Comparison of ENCODE assay signal across 18 mouse cellular contexts in genomic region chr2:180317591-180317990, GRCm38 (mm10). TPM values are rescaled to one million over a fixed set of nuclear protein-coding genes. Genes with fewer than 3 reads are reported as not detected.
"Had no signal": no experiment of that assay in that cellular context is flagged by ENCODE, and none has a peak within 500 bp of the region (broad histone marks: within the 10 kb centered on the region; RNA-seq: fewer than 3 reads in every experiment).

No protein-coding gene starts in this region.

- H3K9ac ChIP-seq: liver, embryonic 15.5 days; midbrain, embryonic 15.5 days; neural tube, embryonic 12.5 days had no signal

- H3K27ac ChIP-seq: left cerebral cortex, adult 2 months; limb, embryonic 10.5 days; liver, embryonic 15.5 days; macrophage; midbrain, embryonic 15.5 days; neural tube, embryonic 12.5 days; stomach, postnatal 0 days had no signal

- ATAC-seq: intestine, postnatal 0 days; midbrain, embryonic 15.5 days had no signal

- H3K36me3 ChIP-seq: limb, embryonic 10.5 days; liver, embryonic 15.5 days; midbrain, embryonic 15.5 days; neural tube, embryonic 12.5 days had no signal

- H3K4me3 ChIP-seq: left cerebral cortex, adult 2 months; limb, embryonic 10.5 days; liver, embryonic 15.5 days; megakaryocyte, embryonic 14.5 days; midbrain, embryonic 15.5 days; neural tube, embryonic 12.5 days had no signal

- DNase-seq: lung, adult 2 months; lung, postnatal 10 days; thymus, postnatal 4 days had no signal

- H3K4me2 ChIP-seq: liver, embryonic 11.5 days; liver, embryonic 15.5 days; midbrain, embryonic 11.5 days; midbrain, embryonic 15.5 days; neural tube, embryonic 12.5 days had no signal

- H3K27me3 ChIP-seq: liver, embryonic 15.5 days; midbrain, embryonic 15.5 days; neural tube, embryonic 12.5 days had no signal

- H3K4me1 ChIP-seq: liver, embryonic 15.5 days had no signal

- H3K9me3 ChIP-seq: limb, embryonic 10.5 days; liver, embryonic 15.5 days; megakaryocyte, embryonic 14.5 days; midbrain, embryonic 15.5 days; neural tube, embryonic 12.5 days had no signal

RNA-seq across cellular contexts. Expression of gene Gata5, which starts 16.9 kb away (rescaled TPM):
- total RNA-seq: layer of hippocampus, postnatal 25 days; left cerebral cortex, adult 2 months; left cerebral cortex, postnatal 14 days; monocyte, adult 5-6 weeks; neutrophil, adult 5-6 weeks had no signal
- polyA plus RNA-seq: macrophage; midbrain, embryonic 11.5 days; midbrain, embryonic 15.5 days; neural tube, embryonic 12.5 days had no signal

RNA-seq across cellular contexts. Expression of gene Rbbp8nl, which starts 27.9 kb away (rescaled TPM):
- total RNA-seq: layer of hippocampus, postnatal 25 days; left cerebral cortex, adult 2 months; left cerebral cortex, postnatal 14 days; monocyte, adult 5-6 weeks; neutrophil, adult 5-6 weeks had no signal
- polyA plus RNA-seq: liver, embryonic 15.5 days; macrophage; midbrain, embryonic 11.5 days; midbrain, embryonic 15.5 days had no signal
